Mouse (Mus musculus) hindbrain, embryonic 13.5 days (tissue): ENCODE results near the gene Nagpa. TPM values are rescaled to one million over a fixed set of nuclear protein-coding genes. Genes with fewer than 3 reads are reported as not detected.
A peak's percentile ranks its signal among the peaks of the same experiment; 100 is the strongest.
"Not testable (repeated sequence)": the region's sequence is repeated elsewhere in the genome, so short reads cannot be mapped to it uniquely, and the experiment has no call there.

Source experiments
- ATAC-seq: fragments of 200-750 bp; cut with Nextera tagmentation; 2 replicates; pipeline ENCODE4 v1.8.0; 2017; ENCODE audit warnings: moderate TSS enrichment; ENCODE audit not compliant: low FRiP score
- H3K27ac ChIP-seq: fragments of 300-500 bp; sonication (generic); 2 replicates; pipeline ENCODE4 v1.5.1; 2015; ENCODE audit warnings: inconsistent platforms, mild to moderate bottlenecking, moderate library complexity
- H3K27me3 ChIP-seq: fragments of 300-500 bp; sonication (generic); 2 replicates; pipeline ENCODE4 v1.6.1; 2015; ENCODE audit warnings: mild to moderate bottlenecking, inconsistent platforms
- H3K36me3 ChIP-seq: fragments of 300-500 bp; sonication (generic); 2 replicates; pipeline ENCODE4 v1.6.1; 2015; ENCODE audit warnings: mild to moderate bottlenecking, inconsistent platforms
- H3K4me1 ChIP-seq: fragments of 300-500 bp; sonication (generic); replicated peaks from 2 replicates; pipeline ENCODE4 v1.6.1; 2015; ENCODE audit warnings: inconsistent platforms
- H3K4me2 ChIP-seq: fragments of 300-500 bp; sonication (generic); 2 replicates; pipeline ENCODE4 v1.6.1; 2015; ENCODE audit warnings: inconsistent platforms, mild to moderate bottlenecking, moderate library complexity
- H3K4me3 ChIP-seq: fragments of 300-500 bp; sonication (generic); 2 replicates; pipeline ENCODE4 v1.5.1; 2015; ENCODE audit warnings: mild to moderate bottlenecking, inconsistent platforms
- H3K9ac ChIP-seq: fragments of 300-500 bp; sonication (generic); 2 replicates; pipeline ENCODE4 v1.6.1; 2015; ENCODE audit warnings: mild to moderate bottlenecking, inconsistent platforms
- H3K9me3 ChIP-seq: fragments of 300-500 bp; sonication (generic); 2 replicates; pipeline ENCODE4 v1.6.1; 2016; ENCODE audit warnings: inconsistent platforms
- WGBS: fragments of 180-500 bp; shearing (Covaris S2); methylation state at CpG from one replicate; pipeline ENCODE4 v1.1.7; 2015; 5-methylcytosine and 5-hydroxymethylcytosine counted together
- polyA plus RNA-seq: library from polyadenylated mRNA; unstranded; fragments of >200 nt; fragmentation: Nextera tagmentation; extraction: Ambion mirVana; gene quantifications from 2 replicates; pipeline ENCODE4 v1.2.1, GENCODE M21; 2015

The Nagpa gene
- polyA plus RNA-seq: 11.9 and 12.1 TPM in 2 replicates

DNA sequence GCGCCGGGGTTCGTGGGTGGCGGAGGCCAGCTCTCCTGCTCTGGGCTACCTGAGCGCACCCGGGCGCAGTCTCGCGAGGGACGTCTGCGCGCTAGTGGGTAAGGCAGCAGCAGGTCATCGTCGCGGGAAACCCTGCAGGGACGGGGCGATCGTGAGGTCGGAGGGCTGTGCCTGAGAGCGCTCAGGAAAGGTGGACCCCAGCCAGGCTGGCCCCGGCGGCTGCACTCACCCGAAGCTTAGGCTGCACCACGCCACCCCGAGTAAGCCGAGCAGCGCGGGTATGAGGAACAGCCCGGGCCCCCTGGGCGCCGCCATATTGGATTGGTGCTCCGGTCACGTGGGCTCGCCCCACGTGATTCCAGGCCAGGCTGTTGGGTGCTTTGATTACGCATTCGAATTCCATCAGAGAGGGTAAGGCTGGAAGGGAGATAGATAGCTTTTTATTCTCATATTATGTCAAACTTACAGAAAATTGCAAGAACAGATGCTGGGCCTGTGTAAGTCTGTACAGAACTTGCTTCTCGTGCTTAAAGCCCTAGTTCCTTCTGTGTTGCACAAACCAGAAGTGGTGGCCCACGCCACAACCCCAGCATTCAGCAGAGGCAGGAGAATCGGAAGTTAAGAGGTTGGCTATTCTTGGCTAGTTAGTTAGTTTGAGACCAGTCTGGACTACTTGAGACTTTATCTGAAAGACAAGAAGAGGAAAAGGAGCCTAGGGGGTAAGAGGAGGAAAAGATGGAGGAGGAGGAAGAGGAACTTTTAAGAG lies at the start of gene Nagpa:
Nagpa (minus strand) TSS at position 345 of the 766 bp plus-strand sequence.
- Histone ChIP-seq H3K36me3 (peaks cover 14% of the 10 kb centered on the region), H3K27ac (no peak within 1 kb of the TSS), H3K4me1 (peaks cover 17% of the 10 kb centered on the region), H3K9ac (peak within 1 kb of the TSS; percentile 71), H3K4me3 (peak within 1 kb of the TSS; percentile 73), H3K4me2 (peak within 1 kb of the TSS; percentile 91), H3K9me3 (no peaks in the 10 kb centered on the region), H3K27me3 (peaks cover 15% of the 10 kb centered on the region)
- WGBS: 5% methylated on average over 38 of the region's 40 CpGs
- ATAC-seq: peak; percentile 94

DNA sequence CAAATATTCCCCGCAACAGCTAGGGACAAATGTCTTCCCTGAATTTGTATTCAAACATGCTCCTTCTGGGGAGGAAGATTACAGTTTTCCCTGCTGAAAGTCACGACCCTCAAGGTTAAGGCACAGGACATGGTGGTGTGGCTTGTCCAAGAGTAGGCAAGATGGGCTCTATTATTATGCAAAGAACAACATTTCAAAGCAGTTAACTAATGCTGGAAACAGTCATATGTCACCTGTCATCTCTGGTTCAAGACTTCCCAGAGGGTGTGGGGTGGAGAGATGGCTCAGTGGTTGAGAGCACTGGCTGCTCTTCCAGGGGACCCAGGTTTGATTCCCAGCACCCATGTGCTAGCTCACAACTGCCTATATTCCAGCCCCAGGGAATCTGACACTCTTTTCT lies 48.4 kb upstream of the Nagpa start:
- Histone ChIP-seq H3K9ac (no peak overlapping the region), H3K9me3 (no peaks in the 10 kb centered on the region), H3K27ac (no peak overlapping the region), H3K36me3 (peaks cover 32% of the 10 kb centered on the region), H3K4me3 (no peak overlapping the region), H3K27me3 (no peaks in the 10 kb centered on the region), H3K4me2 (no peak overlapping the region), H3K4me1 (peaks cover 17% of the 10 kb centered on the region)
- ATAC-seq: no peak
- WGBS: 89% methylated on average over 2 of the region's 2 CpGs

DNA sequence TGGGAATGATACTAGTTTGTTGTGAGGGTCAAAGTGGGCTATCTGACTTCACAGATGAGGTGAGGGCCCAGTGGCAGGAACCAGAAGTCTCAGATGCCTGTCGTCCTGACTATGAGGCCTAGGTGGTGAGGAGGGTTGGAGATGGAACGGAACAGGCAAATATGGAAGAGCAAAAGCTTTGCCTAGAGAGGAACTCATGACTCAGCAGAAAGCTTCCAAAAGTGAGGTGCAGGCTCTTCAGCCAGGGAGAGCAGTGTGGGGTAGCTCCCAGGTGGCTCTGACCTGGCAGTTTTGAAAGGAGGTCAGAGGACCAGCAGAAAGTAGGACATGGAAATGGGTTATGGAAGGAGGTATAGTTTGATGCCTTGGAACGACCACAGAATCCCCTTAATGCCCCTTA lies 47.1 kb upstream of the Nagpa start:
- Histone ChIP-seq H3K9me3 (no peaks in the 10 kb centered on the region), H3K4me2 (no peak overlapping the region), H3K4me1 (peaks cover 17% of the 10 kb centered on the region), H3K27me3 (no peaks in the 10 kb centered on the region), H3K4me3 (no peak overlapping the region), H3K27ac (no peak overlapping the region), H3K9ac (no peak overlapping the region), H3K36me3 (peaks cover 42% of the 10 kb centered on the region)
- WGBS: 93% methylated on average over 3 of the region's 3 CpGs
- ATAC-seq: no peak

DNA sequence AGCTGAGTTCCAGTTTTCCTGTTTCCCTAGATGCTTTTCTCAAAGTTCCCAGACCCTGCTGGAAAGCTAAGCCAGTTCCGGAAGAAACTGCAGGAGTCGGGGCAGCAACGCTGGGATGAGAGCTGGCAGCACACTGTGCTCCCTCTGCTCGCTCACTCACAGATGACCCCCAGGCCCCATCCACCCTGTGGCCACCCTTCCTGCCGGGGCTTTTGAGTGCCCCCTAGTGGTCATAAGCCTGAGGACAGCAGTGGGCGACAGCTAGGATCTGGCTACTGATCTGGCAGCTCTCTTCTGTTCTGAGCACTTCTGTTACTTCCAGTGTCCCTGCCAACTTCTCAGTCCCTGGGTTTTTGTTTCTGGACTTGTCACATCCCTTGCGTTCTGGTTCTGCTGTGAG lies 40.6 kb upstream of the Nagpa start:
- H3K4me1 ChIP-seq: no peaks in the 10 kb centered on the region
- no peaks in the 10 kb centered on the region for H3K27me3 ChIP-seq
- H3K4me2 ChIP-seq: no peak overlapping the region
- H3K36me3 ChIP-seq: peaks cover 89% of the 10 kb centered on the region
- peak; percentile 28; the same call in 1 of the 2 replicates for ATAC-seq
- H3K27ac ChIP-seq: no peak overlapping the region
- no peak overlapping the region for H3K4me3 ChIP-seq
- H3K9me3 ChIP-seq: no peaks in the 10 kb centered on the region
- 41% methylated on average over 7 of the region's 7 CpGs for WGBS
- no peak overlapping the region for H3K9ac ChIP-seq

DNA sequence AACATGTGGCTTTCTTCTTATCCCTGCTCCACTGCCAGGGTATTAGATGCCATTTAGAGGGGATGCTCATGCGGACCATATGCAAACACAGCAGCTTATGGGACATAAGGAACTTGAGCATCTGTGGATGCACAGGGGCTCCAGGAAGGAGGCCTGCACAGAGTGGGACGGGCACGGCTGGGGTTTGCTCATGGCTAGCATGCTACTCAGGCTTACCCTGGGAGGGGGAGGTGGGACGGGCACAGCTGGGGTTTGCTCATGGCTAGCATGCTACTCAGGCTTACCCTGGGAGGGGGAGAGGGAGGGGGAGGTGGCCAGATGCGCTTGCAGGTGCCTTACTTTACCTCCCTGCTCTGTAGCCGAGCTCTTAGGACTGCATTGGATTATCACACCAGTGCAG lies 39.1 kb upstream of the Nagpa start:
- ATAC-seq: no peak
- H3K4me2 ChIP-seq: no peak overlapping the region
- H3K4me3 ChIP-seq: no peak overlapping the region
- H3K9ac ChIP-seq: no peak overlapping the region
- no peaks in the 10 kb centered on the region for H3K4me1 ChIP-seq
- H3K9me3 ChIP-seq: no peaks in the 10 kb centered on the region
- H3K36me3 ChIP-seq: peaks cover 87% of the 10 kb centered on the region
- WGBS: 92% methylated on average over 6 of the region's 6 CpGs
- no peak overlapping the region for H3K27ac ChIP-seq
- no peaks in the 10 kb centered on the region for H3K27me3 ChIP-seq

DNA sequence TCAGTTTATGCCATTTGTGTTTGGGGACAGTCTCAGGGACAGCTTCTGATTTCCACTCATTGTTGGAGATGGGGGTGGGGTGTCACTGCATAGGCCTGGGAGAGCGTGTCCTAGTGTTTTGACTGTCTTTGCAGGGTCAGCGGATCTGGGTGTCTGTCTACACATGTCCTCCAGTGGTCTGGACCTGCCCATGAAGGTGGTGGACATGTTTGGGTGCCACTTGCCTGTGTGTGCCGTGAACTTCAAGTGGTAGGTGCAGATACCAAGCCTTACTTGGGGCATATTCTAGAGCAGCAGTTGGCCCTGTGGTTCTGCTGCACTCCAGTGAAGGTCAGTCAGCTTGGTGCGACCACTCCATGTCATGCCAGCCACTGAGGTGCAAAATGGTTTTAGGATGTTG lies 38.5 kb upstream of the Nagpa start:
- ATAC-seq: no peak
- Histone ChIP-seq H3K36me3 (peaks cover 82% of the 10 kb centered on the region), H3K9me3 (no peaks in the 10 kb centered on the region), H3K27me3 (no peaks in the 10 kb centered on the region), H3K9ac (no peak overlapping the region), H3K4me1 (no peaks in the 10 kb centered on the region), H3K4me3 (no peak overlapping the region), H3K4me2 (no peak overlapping the region), H3K27ac (no peak overlapping the region)
- 92% methylated on average over 4 of the region's 4 CpGs for WGBS

DNA sequence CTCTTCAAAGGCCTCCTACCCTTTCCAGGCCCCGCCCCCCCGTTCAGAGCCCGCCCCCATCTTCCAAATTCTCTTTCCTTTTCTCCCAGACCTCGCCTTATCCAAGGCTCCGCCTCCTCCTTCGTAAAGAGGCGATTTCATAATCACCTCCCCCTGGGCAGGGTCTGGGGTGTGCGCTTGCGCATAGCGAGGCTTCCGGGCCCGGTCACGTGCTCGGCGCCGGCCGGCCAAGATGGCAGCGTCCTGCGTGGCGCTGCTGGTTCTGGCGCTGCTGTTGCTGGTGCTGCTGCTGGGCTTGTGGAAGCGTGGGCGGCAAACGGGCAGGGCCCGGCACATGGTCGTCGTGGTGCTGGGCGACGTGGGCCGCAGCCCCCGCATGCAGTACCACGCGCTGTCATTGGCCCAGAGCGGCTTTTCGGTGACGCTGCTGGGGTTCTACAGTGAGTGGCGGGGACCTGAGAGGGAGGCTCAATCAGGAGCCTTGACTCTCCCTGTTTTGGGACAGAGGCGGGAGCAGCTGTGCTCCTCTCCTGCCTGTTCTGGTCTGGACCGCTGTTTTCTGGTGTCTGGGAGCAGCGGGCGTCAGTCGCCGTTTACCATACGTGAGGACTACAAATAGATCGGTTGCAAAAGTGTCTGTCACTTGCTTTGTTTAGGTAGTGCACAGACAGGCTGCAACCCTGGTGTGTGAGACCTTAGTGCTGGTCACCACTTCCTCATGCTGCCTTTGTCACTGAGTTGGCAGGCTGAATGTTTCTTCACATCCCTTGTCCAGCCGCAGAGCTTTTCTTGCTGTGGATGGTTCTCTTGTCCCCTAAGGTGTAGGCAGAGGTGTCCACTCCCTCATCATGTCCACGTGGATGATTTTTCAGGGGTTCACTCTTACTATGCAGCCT lies 29.9 kb upstream of the Nagpa start, which contains the start of gene Alg1:
Alg1 (plus strand) TSS at position 204 of the 896 bp plus-strand sequence.
- Histone ChIP-seq H3K27me3 (0 out of 2 replicates have a peak, but pooled peaks cover 3% of the 10 kb centered on the region), H3K4me3 (peak within 1 kb of the TSS; percentile 90), H3K27ac (peak within 1 kb of the TSS; percentile 74), H3K9ac (peak within 1 kb of the TSS; percentile 87), H3K4me2 (peak within 1 kb of the TSS; percentile 85), H3K4me1 (peaks cover 13% of the 10 kb centered on the region), H3K9me3 (no peaks in the 10 kb centered on the region), H3K36me3 (peaks cover 7% of the 10 kb centered on the region; the same call in 1 of the 2 replicates)
- ATAC-seq: peak; percentile 93
- 2% methylated on average over 47 of the region's 47 CpGs for WGBS

DNA sequence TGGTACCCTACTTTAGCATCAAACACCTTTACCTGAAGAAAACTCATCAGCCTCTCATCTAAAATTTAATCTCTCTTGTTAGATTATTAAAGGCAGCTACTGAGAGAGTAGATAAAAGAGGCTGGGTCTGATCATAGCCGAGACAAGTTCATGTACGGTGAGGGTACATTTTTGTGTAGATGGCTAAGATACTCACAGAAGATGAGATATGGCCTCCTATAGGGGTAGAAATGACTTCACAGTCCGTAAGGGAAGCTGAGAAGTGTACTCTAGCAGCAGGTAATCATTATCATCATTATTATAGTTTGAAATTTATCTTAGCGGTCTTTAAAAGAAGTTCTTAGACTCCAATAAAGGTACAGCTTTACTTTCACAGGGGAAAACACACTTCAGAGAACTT lies 29.2 kb upstream of the Nagpa start:
- Histone ChIP-seq H3K27me3 (0 out of 2 replicates have a peak, but pooled peaks cover 3% of the 10 kb centered on the region), H3K27ac (no peak overlapping the region), H3K4me1 (peaks cover 13% of the 10 kb centered on the region), H3K4me3 (peak overlapping the region; percentile 90), H3K9me3 (no peaks in the 10 kb centered on the region), H3K4me2 (peak overlapping the region; percentile 85), H3K36me3 (peaks cover under 1% of the 10 kb centered on the region; the same call in 1 of the 2 replicates), H3K9ac (no peak overlapping the region)
- 70% methylated on average over 4 of the region's 4 CpGs for WGBS
- peak; percentile 30; the same call in 1 of the 2 replicates for ATAC-seq

DNA sequence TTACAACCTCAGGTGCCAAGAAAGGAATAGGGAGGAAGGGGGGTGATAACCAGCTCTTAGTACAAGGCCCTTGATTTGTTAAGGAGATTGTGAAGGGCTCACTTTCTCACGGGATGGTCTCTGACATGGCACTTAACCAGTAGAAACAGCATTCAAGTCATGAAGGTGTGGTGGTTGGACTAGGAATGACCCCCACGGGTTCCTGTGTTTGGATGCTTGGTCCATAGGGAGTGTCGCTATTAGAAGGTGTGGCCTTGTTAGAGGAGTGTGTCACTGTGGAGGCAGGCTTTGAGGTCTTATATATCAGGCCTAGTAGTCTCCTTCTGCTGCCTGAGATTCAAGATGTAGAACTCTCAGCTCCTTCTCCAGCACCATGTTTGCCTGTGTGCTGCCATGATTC lies 24.3 kb upstream of the Nagpa start:
- H3K9ac ChIP-seq, H3K36me3 ChIP-seq, H3K27me3 ChIP-seq, ATAC-seq, H3K27ac ChIP-seq, H3K9me3 ChIP-seq, H3K4me1 ChIP-seq, H3K4me3 ChIP-seq, H3K4me2 ChIP-seq: not testable (repeated sequence)
- 79% methylated on average over 3 of the region's 3 CpGs for WGBS

DNA sequence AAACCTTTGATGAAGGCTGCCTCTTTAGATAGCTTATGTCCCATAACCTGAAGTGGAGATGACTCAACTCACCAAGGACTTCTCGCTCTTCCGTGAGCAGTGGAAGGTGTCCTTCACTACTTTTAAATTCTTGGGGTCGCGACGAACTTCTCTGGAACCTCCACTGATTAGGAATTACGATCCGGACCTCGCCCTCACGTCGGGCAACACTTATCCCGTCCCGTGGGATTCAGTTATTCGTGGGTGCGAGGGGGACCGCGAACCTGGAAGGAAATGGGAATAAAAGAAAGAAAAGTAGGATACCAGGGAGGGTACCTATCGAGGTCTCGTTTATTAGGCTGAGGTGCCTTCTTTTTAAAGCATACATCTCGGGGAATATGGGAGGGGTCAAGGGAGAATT lies 23.7 kb upstream of the Nagpa start:
- not testable (repeated sequence) for H3K9me3 ChIP-seq, H3K27ac ChIP-seq, H3K9ac ChIP-seq, H3K36me3 ChIP-seq, H3K4me2 ChIP-seq, H3K27me3 ChIP-seq, H3K4me1 ChIP-seq, H3K4me3 ChIP-seq, ATAC-seq
- 85% methylated on average over 19 of the region's 19 CpGs for WGBS

DNA sequence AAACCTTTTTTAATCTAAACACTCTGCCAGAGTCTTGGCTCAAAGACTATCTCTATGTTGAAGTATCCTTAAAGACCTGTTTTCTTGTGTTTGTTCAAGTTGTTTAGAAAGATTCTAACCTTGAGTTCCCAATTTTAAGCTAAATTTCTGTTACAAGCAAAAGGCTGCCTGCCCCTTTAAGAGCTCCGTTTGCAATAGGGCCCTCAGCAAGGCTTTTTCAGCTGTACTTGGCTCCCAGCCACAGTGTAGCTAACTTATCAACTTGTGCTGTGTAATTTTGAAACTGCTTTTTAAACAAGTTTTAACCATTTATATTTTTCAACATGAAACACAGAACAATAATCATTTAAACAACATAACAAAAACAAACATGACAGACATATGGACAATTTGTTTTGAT lies 22.7 kb upstream of the Nagpa start:
- H3K9ac ChIP-seq, H3K36me3 ChIP-seq, H3K4me2 ChIP-seq, H3K27me3 ChIP-seq, ATAC-seq, H3K27ac ChIP-seq, H3K4me1 ChIP-seq, H3K4me3 ChIP-seq, H3K9me3 ChIP-seq: not testable (repeated sequence)
- WGBS: 8% methylated on average over 1 of the region's 1 CpGs

DNA sequence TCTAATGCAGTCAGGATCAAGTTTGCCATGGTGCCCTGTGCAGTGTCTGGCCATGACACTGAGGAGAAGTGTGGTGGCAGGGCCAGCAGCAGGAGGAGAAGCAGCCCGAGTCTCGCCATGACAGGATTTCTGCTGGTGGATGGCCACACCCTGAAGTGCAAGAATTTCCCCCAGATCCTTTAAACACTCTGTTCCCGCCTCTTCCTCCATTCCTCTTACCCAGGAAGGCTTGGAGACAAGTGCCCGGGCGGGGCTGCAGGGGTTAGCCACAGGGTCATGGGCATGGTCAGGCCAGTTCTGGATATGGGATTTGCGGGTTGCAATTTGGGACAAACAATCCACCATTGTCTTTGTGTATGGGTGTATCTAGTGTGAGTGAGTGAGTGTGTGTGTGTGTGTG lies 18.3 kb upstream of the Nagpa start, which contains the start of gene AU021092:
AU021092 (minus strand) TSS at position 160 of the 400 bp plus-strand sequence.
- ATAC-seq: no peak

More for the DNA sequence above, 18.3 kb upstream of the Nagpa start, which contains the start of gene AU021092:
- no peaks in the 10 kb centered on the region for H3K4me1 ChIP-seq
- no peak within 1 kb of the TSS for H3K4me2 ChIP-seq
- H3K36me3 ChIP-seq: no peaks in the 10 kb centered on the region
- WGBS: 82% methylated on average over 6 of the region's 6 CpGs
- no peak within 1 kb of the TSS for H3K4me3 ChIP-seq
- H3K27ac ChIP-seq: no peak within 1 kb of the TSS
- no peaks in the 10 kb centered on the region for H3K9me3 ChIP-seq
- no peak within 1 kb of the TSS for H3K9ac ChIP-seq
- H3K27me3 ChIP-seq: peaks cover 21% of the 10 kb centered on the region; the same call in 1 of the 2 replicates
